Mouse (Mus musculus) right cerebral cortex, postnatal 36 days (tissue): ENCODE data around the gene Rpl24.
"Not testable (repeated sequence)": the region's sequence is repeated elsewhere in the genome, so short reads cannot be mapped to it uniquely, and the experiment has no call there.

ENCODE experiments used
- DNase-seq, 2 experiments: peaks; one replicate each; pipeline ENCODE4 v3.0.0; 2022; ENCODE audit warnings: low spot score in 2 of 2, mixed read lengths in 1 of 2

The Rpl24 gene

DNA sequence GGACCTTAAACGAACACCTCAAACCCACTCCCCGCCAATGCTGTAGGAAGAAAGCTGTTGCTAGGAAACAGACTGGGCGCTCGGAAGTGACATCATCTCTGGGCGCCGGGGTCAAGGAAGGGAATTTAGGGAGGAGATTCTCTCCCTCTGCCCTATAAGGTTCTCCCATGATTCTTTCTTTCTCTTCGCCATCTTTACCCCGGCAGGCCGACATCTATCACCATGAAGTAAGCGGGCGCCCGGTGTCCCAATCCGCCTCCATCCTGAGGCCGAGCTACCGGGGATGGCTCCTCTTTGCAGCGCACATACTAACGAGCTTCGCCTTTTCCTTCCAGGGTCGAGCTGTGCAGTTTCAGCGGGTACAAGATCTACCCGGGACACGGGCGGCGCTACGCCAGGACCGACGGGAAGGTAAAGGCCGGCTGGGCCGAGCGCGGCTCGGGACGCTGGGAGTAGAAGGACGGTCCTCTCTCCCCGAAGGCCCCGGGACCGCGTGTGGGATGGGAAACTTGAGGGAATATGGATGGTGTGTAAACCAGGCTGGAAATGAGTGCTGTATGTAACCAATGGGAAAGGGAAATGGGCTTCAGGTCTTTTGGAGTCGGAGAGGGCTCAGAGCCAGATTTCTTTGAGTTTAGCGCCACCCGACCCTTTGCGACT is at the start of gene Rpl24:
Gene Rpl24, plus strand, starts transcription at position 64 of the 660 bp plus-strand sequence.
- DNase-seq, result peak; percentile 95

DNA sequence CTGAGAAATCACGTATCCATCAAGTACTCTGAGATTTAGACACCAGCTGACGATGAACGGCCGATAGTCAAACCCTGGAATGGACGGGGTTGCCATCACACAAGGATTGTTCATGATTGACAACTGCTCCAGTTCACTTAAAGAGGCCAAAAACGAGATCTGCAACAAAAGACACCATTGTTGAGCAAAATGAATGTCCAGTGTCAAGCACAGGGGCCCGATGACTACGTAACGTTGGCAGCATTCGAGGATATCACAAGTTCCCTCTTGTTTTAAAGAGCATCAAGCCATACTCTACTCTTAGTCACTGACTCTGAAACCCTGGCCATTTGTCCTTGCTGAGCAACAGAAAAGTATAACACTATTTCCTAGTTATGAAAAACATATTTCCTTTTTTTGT is 44.0 kb upstream of the Rpl24 start:
- DNase-seq, result no peak

GRCm38 (mm10) chr16:55924010-55924409 is 42.1 kb upstream of the Rpl24 start:
- no peak for DNase-seq

GRCm38 (mm10) chr16:55933681-55934343 is 32.3 kb upstream of the Rpl24 start:
- peak; percentile 22 to 25 for DNase-seq

- DNase-seq, result peak; percentile 92 to 96
Measured at GRCm38 (mm10) chr16:55934453-55935037, 31.5 kb upstream of the Rpl24 start, which contains the start of gene Cep97. Cep97 (minus strand) TSS chr16:55934855.

- no peak for DNase-seq
Measured at GRCm38 (mm10) chr16:55938761-55939160, 27.3 kb upstream of the Rpl24 start.

DNA sequence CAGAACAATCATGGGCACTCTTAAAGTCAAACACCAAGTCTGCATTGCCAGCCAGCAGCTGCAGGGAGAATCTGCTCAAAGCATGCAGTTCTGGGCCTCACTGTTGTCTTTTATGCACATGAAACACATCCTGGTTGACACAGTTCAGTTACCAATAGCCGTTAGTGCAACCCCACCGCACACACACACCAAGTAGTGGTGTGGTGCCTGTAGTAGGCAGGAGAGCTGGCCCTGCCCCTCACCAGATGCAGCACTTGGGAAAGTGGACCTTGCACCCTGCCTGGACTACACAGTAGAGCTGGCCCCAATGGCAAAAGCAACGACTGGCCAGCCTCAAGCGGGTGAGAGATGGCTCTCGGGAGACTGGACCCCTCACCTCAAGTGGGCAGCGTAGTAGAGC is 26.4 kb upstream of the Rpl24 start:
- DNase-seq, result no peak

GRCm38 (mm10) chr16:55940781-55941180 is 25.3 kb upstream of the Rpl24 start:
- no peak for DNase-seq

GRCm38 (mm10) chr16:55947266-55947665 is 18.8 kb upstream of the Rpl24 start:
- no peak for DNase-seq

GRCm38 (mm10) chr16:55947876-55948410 is 18.1 kb upstream of the Rpl24 start:
- DNase-seq, result not testable (repeated sequence)

GRCm38 (mm10) chr16:55948963-55949362 is 17.1 kb upstream of the Rpl24 start:
- DNase-seq, result no peak

DNA sequence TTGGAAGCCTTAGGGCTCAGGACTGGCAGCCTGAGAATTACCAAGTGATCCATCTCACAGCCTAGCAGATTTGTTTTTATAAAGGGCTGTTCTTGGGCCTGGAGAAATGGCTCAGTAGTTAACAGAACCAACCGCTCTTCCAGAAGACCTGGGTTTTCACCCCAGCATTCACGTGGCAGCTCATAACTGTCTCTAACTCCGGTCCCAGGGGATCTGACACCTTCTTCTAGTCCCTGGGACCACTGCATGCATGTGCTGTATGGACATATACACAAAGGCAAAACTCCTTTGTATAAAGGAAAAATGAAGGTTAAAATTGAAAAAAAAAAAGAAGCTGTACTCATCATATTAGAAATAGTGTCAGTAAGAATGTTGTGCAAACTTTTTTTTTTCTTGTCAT is 15.6 kb upstream of the Rpl24 start:
- no peak for DNase-seq

GRCm38 (mm10) chr16:55950946-55951678 is 15.0 kb upstream of the Rpl24 start:
- no peak for DNase-seq

- DNase-seq, result no peak
Measured at GRCm38 (mm10) chr16:55951679-55952327, 14.3 kb upstream of the Rpl24 start.

GRCm38 (mm10) chr16:55952771-55953170 is 13.3 kb upstream of the Rpl24 start:
- DNase-seq, result no peak

GRCm38 (mm10) chr16:55954196-55954595 is 11.9 kb upstream of the Rpl24 start:
- not testable (repeated sequence) for DNase-seq

DNA sequence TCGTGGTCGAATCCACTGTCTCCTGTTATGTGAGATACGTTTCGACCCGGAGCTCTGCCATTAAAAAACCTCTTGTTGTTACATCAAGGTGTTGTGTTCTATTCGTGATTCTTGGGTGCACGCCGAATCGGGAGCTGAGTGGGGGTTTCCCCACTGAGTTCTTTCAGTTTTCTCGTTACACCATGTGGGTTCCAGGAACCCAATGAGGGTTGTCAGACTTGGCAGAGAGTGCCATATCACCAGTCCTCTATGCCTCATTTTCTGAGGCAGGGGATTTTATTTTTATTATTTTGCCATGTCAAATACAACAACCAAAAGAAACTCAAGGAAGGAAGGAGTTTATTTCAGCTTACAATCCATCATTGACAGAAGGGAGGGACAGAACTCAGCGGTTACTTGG is 3.0 kb upstream of the Rpl24 start:
- DNase-seq, result not testable (repeated sequence)

GRCm38 (mm10) chr16:55964126-55964949 is 1.7 kb upstream of the Rpl24 start:
- no peak for DNase-seq

GRCm38 (mm10) chr16:55967221-55967620 is 1.1 kb downstream of the Rpl24 start:
- no peak for DNase-seq

GRCm38 (mm10) chr16:55969147-55969546 is 3.1 kb downstream of the Rpl24 start:
- no peak for DNase-seq

GRCm38 (mm10) chr16:55970416-55970815 is 4.3 kb downstream of the Rpl24 start:
- DNase-seq, result no peak
